Mouse (Mus musculus): Measurements from ENCODE around the gene Car2.

The Car2 gene

GRCm38 (mm10) chr3:14886102-14887098 is at the start of gene Car2:
Gene Car2 (plus strand): TSS chr3:14886273.
- DNase-seq, result peak; percentile 68 to 82

- no peak for DNase-seq
Observed at GRCm38 (mm10) chr3:14838936-14839335, 47.1 kb upstream of the Car2 start.

- DNase-seq, result no peak
Observed at GRCm38 (mm10) chr3:14839466-14840118, 46.5 kb upstream of the Car2 start.

GRCm38 (mm10) chr3:14848587-14849254 is 37.4 kb upstream of the Car2 start:
- DNase-seq, result no peak

GRCm38 (mm10) chr3:14853966-14854365 is 32.1 kb upstream of the Car2 start:
- no peak for DNase-seq

GRCm38 (mm10) chr3:14854446-14854845 is 31.6 kb upstream of the Car2 start:
- no peak for DNase-seq

GRCm38 (mm10) chr3:14857874-14858273 is 28.2 kb upstream of the Car2 start:
- DNase-seq, result no peak

- peak; percentile 82 to 86 for DNase-seq
Observed at GRCm38 (mm10) chr3:14860291-14860690, 25.8 kb upstream of the Car2 start.

GRCm38 (mm10) chr3:14861165-14861564 is 24.9 kb upstream of the Car2 start:
- DNase-seq, result no peak

GRCm38 (mm10) chr3:14861787-14862186 is 24.3 kb upstream of the Car2 start:
- no peak for DNase-seq

GRCm38 (mm10) chr3:14862654-14863021 is 23.4 kb upstream of the Car2 start:
- DNase-seq, result peak; percentile 28 to 44

GRCm38 (mm10) chr3:14863022-14863711 is 22.9 kb upstream of the Car2 start, which contains the start of gene Car3:
Gene Car3 (plus strand): TSS chr3:14863512.
- peak; percentile 53 to 62 for DNase-seq

- DNase-seq, result no peak
Observed at GRCm38 (mm10) chr3:14863922-14864321, 22.2 kb upstream of the Car2 start.

- DNase-seq, result no peak
Observed at GRCm38 (mm10) chr3:14865941-14866340, 20.1 kb upstream of the Car2 start.

- peak; percentile 84 to 87 for DNase-seq
Observed at GRCm38 (mm10) chr3:14869779-14870178, 16.3 kb upstream of the Car2 start.

GRCm38 (mm10) chr3:14870528-14870927 is 15.5 kb upstream of the Car2 start:
- DNase-seq, result no peak

- peak; percentile 70 to 75 for DNase-seq
Observed at GRCm38 (mm10) chr3:14871386-14871785, 14.7 kb upstream of the Car2 start.

- DNase-seq, result peak in 1 of 2 experiments; percentile 82
Observed at GRCm38 (mm10) chr3:14874402-14875040, 11.6 kb upstream of the Car2 start.

GRCm38 (mm10) chr3:14876325-14876918 is 9.7 kb upstream of the Car2 start:
- no peak for DNase-seq

GRCm38 (mm10) chr3:14877251-14877909 is 8.7 kb upstream of the Car2 start:
- no peak for DNase-seq

- DNase-seq, result no peak
Observed at GRCm38 (mm10) chr3:14878749-14879223, 7.3 kb upstream of the Car2 start.
